Mouse (Mus musculus) liver, embryonic 16.5 days (tissue): ENCODE results near the gene Nagk. TPM values are rescaled to one million over a fixed set of nuclear protein-coding genes. Genes with fewer than 3 reads are reported as not detected.

ENCODE experiments used
- ATAC-seq: fragments of 200-750 bp; cut with Nextera tagmentation; 2 replicates; pipeline ENCODE4 v1.8.0; 2017; ENCODE audit warnings: low read depth, mild to moderate bottlenecking, moderate number of reproducible peaks, moderate library complexity
- H3K27ac ChIP-seq: fragments of 300-500 bp; sonication (generic); 2 replicates; pipeline ENCODE4 v1.5.1; 2014; ENCODE audit warnings: mild to moderate bottlenecking, low read length
- H3K27me3 ChIP-seq: fragments of 300-500 bp; sonication (generic); 2 replicates; pipeline ENCODE4 v1.6.1; 2014; ENCODE audit warnings: low read depth, low read length, mixed read lengths; ENCODE audit not compliant: control insufficient read depth, insufficient read depth
- H3K36me3 ChIP-seq: fragments of 300-500 bp; sonication (generic); 2 replicates; pipeline ENCODE4 v1.6.1; 2014; ENCODE audit warnings: mild to moderate bottlenecking; ENCODE audit not compliant: control insufficient read depth, insufficient read depth
- H3K4me1 ChIP-seq: fragments of 300-500 bp; sonication (generic); 2 replicates; pipeline ENCODE4 v1.6.1; 2014; ENCODE audit warnings: low read depth, low read length, mixed read lengths; ENCODE audit not compliant: control insufficient read depth
- H3K4me2 ChIP-seq: fragments of 300-500 bp; sonication (generic); 2 replicates; pipeline ENCODE4 v1.6.1; 2014; ENCODE audit warnings: low read depth, low read length, mixed read lengths
- H3K4me3 ChIP-seq: fragments of 300-500 bp; sonication (generic); 2 replicates; pipeline ENCODE4 v1.5.1; 2014; ENCODE audit warnings: low read depth, mild to moderate bottlenecking, low read length
- H3K9ac ChIP-seq: fragments of 300-500 bp; sonication (generic); 2 replicates; pipeline ENCODE4 v1.6.1; 2014; ENCODE audit warnings: low read depth, low read length
- H3K9me3 ChIP-seq: fragments of 300-500 bp; sonication (generic); replicated peaks from 2 replicates; pipeline ENCODE4 v1.6.1; 2016; ENCODE audit warnings: low read length; ENCODE audit not compliant: control insufficient read depth
- WGBS: fragments of 180-500 bp; shearing (Covaris S2); extraction: QIAGEN DNeasy Blood & Tissue Kit; methylation state at CpG from one replicate; pipeline ENCODE4 v1.1.7; 2014; ENCODE audit not compliant: insufficient replicate concordance; 5-methylcytosine and 5-hydroxymethylcytosine counted together
- polyA plus RNA-seq: library from polyadenylated mRNA; unstranded; fragments of >200 nt; fragmentation: Nextera tagmentation; extraction: Ambion mirVana; gene quantifications from 2 replicates; pipeline ENCODE4 v1.2.1, GENCODE M21; 2015

Nagk gene
- polyA plus RNA-seq, 1 experiment from 2014 or later, result 20.1 TPM

DNA sequence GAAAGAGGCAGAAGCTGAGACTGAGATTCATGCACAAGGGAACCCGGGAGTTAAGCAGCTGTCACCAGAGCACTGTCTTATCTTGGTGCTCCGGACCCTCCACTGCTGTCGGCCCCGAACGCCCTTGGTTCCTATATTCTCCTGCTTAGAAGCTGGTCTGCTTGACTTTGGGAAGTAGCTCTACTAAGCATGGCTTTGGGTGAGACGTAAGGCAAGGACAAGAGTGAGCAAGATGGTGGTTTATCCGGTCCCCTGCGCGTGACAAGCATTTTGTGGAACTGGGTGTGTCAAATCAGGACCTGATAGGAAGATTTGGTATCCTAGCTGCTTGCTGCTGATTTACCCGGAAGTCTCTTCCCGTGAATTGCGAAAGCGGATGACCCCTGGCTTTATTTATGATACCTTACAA lies 714 bp downstream of the Nagk start:
- no peaks in the 10 kb centered on the region for H3K27me3 ChIP-seq
- WGBS, result 2% methylated on average over 13 of the region's 13 CpGs
- H3K36me3 ChIP-seq, result no peaks in the 10 kb centered on the region
- peak overlapping the region; percentile 92 for H3K4me2 ChIP-seq
- ATAC-seq, result peak; percentile 3; the same call in 1 of the 2 replicates
- H3K4me1 ChIP-seq, result peaks cover 10% of the 10 kb centered on the region
- H3K9me3 ChIP-seq, result no peaks in the 10 kb centered on the region
- H3K27ac ChIP-seq, result peak overlapping the region; percentile 96
- H3K4me3 ChIP-seq, result peak overlapping the region; percentile 74
- peak overlapping the region; percentile 71 for H3K9ac ChIP-seq

DNA sequence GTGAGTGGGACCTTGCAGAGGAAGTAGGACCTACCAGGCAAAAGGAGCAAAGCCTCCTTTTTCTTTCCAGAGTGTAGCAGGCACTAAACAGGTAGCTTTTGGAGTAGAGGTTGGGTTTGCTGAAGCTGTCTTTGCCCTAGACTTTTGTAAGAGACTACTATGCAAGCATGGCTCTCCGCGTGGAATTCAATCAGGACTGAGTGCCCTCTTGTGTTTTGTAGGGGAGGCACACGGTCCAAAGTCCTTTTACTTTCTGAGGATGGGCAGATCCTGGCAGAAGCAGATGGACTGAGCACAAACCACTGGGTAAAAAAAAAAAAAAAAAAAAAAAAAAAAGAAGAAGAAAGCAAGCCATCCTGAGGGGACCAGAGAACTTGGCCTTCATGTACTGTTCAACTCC lies 1.9 kb downstream of the Nagk start:
- H3K4me1 ChIP-seq, result peaks cover 10% of the 10 kb centered on the region
- WGBS, result 51% methylated on average over 3 of the region's 3 CpGs
- H3K9ac ChIP-seq, result no peak overlapping the region
- 0 out of 2 replicates have a peak, but pooled peaks cover 1% of the 10 kb centered on the region for H3K36me3 ChIP-seq
- no peak overlapping the region for H3K4me3 ChIP-seq
- no peaks in the 10 kb centered on the region for H3K9me3 ChIP-seq
- H3K27me3 ChIP-seq, result no peaks in the 10 kb centered on the region
- no peak overlapping the region for H3K4me2 ChIP-seq
- no peak for ATAC-seq
- H3K27ac ChIP-seq, result no peak overlapping the region

DNA sequence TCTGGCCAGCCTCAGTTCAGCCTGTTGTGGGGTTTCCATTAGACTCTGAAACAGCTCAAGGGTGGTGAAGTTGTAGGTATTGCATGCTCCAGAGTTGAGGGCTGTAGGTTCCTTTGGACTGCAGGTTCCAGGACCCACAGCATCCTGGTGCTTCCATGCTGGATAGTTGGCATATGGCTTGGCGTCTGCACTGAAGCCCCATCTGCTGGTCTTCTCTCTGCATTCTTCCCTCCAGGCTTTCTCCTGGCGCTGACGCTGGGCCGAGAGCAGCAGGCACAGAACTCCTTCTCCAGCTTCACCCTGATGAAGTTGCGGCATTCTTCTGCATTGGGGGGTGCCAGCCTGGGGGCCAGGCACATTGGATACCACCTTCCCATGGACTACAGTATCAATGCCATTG lies 7.3 kb downstream of the Nagk start:
- 86% methylated on average over 5 of the region's 5 CpGs for WGBS
- H3K9ac ChIP-seq, result no peak overlapping the region
- H3K27me3 ChIP-seq, result no peaks in the 10 kb centered on the region
- ATAC-seq, result no peak
- H3K27ac ChIP-seq, result no peak overlapping the region
- H3K4me1 ChIP-seq, result no peaks in the 10 kb centered on the region
- H3K4me3 ChIP-seq, result no peak overlapping the region
- H3K36me3 ChIP-seq, result peaks cover 2% of the 10 kb centered on the region; the same call in 1 of the 2 replicates
- no peak overlapping the region for H3K4me2 ChIP-seq
- no peaks in the 10 kb centered on the region for H3K9me3 ChIP-seq

DNA sequence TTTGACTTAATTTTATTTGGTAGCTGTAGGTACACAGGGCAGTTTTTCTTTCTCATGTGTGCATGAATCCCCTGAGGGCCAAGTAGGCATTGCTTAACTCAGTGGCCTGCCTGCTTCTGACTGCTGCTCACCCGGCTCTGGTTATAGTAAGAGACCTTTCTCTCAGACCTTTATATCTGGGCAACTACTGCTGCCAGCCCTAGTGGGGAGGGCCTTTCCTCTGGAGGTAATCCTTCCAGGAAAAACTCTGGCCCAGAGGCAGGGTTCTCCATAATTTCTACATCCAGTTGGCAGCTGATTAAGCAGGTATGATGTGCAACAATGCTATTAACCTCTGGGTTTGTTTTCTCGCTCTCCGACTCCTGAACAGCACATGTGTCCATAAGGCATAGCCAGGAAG lies 8.1 kb downstream of the Nagk start:
- 84% methylated on average over 3 of the region's 3 CpGs for WGBS
- Histone ChIP-seq H3K9me3 (no peaks in the 10 kb centered on the region), H3K4me1 (no peaks in the 10 kb centered on the region), H3K4me3 (no peak overlapping the region), H3K4me2 (no peak overlapping the region), H3K9ac (no peak overlapping the region), H3K27ac (no peak overlapping the region), H3K27me3 (no peaks in the 10 kb centered on the region), H3K36me3 (peaks cover 2% of the 10 kb centered on the region; the same call in 1 of the 2 replicates)
- no peak for ATAC-seq

DNA sequence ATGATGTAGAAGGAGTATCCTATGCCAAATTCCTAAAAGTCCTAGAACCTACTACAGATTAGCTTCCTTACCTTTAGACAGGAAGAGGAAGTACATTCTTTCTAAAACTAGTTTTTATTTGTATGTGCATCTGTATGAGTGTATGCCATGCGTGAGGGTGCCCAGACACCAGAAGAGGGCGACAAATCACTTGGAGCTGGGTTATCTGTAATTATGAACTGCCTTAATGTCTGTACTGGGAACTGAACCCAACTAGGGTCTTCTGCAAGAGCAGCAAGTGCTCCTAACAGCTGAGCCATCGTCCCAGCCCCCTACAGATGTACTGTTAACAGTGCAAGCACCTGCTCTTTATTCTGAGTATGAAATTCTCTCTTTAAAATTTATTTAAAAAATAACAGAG lies 21.0 kb downstream of the Nagk start:
- H3K9me3 ChIP-seq, result no peaks in the 10 kb centered on the region
- H3K27me3 ChIP-seq, result no peaks in the 10 kb centered on the region
- H3K4me2 ChIP-seq, result no peak overlapping the region
- no peak overlapping the region for H3K27ac ChIP-seq
- H3K9ac ChIP-seq, result no peak overlapping the region
- ATAC-seq, result no peak
- H3K4me1 ChIP-seq, result no peaks in the 10 kb centered on the region
- H3K4me3 ChIP-seq, result no peak overlapping the region
- no peaks in the 10 kb centered on the region for H3K36me3 ChIP-seq
- WGBS, result 70% methylated on average over 3 of the region's 3 CpGs

DNA sequence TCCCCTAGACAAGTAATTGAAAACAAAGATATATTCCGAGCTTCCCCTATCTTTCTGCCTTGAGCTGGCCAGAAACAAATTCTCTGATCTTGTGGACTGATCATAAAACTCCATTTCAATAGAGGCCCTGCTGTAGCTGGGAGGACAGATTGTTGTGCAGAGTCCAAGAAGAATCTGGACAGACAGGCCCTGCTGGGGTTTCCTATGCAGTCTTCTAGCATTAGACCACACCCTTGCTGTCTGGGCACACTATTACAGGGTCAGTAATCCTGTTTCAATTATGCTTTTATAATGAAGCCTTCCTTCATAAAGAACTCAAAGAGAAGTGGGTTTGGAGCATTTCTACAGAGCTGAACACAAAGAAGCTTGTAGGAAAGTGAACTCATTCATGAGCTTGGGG lies 24.2 kb downstream of the Nagk start:
- no peaks in the 10 kb centered on the region for H3K36me3 ChIP-seq
- no peak overlapping the region for H3K9ac ChIP-seq
- ATAC-seq, result no peak
- H3K4me3 ChIP-seq, result no peak overlapping the region
- no peaks in the 10 kb centered on the region for H3K27me3 ChIP-seq
- no peaks in the 10 kb centered on the region for H3K9me3 ChIP-seq
- H3K4me2 ChIP-seq, result no peak overlapping the region
- WGBS, result 63% methylated on average over 1 of the region's 1 CpGs
- H3K4me1 ChIP-seq, result no peaks in the 10 kb centered on the region
- H3K27ac ChIP-seq, result no peak overlapping the region

DNA sequence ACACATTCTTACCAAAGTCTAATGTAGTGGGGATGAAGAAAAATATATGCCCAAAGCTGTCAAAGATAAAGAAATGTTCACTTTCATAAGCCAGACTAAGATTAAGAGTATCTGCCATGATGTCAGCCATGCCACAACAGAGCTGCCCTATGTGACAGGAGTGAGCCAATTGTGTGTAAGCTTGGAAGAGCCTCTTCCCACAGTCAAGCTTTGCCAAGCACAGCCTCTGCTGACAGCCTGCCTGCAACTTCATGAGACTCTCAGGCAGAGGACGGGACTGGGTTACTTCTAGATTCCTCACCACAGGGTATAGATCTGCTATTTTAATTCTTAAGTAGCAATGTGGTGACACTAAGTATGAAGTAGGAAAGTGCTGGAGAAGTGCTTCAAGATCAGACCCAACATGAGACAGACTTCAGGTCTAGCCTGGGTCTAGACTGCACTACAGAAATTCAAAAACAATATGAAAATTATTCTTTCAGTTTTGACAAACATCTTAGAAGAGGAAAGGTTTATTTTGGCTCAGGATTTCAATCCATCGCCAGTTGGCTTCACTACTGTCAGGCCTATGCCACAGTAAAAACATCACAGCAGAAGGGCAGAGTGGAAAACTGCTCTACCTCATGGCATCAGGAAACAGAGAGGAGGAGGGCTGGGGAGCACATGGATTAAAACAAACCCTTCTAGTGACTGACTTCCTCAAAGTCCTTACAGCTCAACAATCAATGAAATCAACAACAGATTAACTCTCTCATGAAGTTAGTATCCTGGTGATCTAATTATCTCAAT lies 26.1 kb downstream of the Nagk start:
- WGBS, result 59% methylated on average over 2 of the region's 2 CpGs
- no peak overlapping the region for H3K4me3 ChIP-seq
- no peaks in the 10 kb centered on the region for H3K27me3 ChIP-seq
- H3K9me3 ChIP-seq, result no peaks in the 10 kb centered on the region
- ATAC-seq, result no peak
- H3K27ac ChIP-seq, result no peak overlapping the region
- H3K4me2 ChIP-seq, result no peak overlapping the region
- no peaks in the 10 kb centered on the region for H3K36me3 ChIP-seq
- no peaks in the 10 kb centered on the region for H3K4me1 ChIP-seq
- H3K9ac ChIP-seq, result no peak overlapping the region

DNA sequence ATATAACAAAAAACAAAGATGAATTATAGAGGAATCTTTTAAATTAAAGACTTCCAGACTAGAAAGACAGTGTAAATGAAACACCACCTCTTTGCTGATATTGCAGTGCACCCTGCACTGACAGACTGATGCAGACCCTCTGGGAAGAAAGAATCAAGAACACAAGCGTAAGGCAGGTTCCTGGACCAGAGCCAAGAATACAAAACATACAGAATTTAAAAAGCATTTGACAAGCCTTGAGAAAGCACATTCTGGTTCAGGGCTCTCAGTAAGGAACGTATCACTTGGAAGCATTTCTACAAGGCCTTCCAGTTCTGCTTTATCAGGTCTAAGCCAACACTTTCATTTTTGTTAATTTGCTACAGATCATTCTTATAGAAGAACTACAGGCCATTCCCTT lies 27.1 kb downstream of the Nagk start:
- Histone ChIP-seq H3K9me3 (no peaks in the 10 kb centered on the region), H3K27me3 (no peaks in the 10 kb centered on the region), H3K36me3 (no peaks in the 10 kb centered on the region), H3K4me3 (no peak overlapping the region), H3K4me1 (no peaks in the 10 kb centered on the region), H3K9ac (no peak overlapping the region), H3K27ac (no peak overlapping the region), H3K4me2 (no peak overlapping the region)
- no peak for ATAC-seq
- 79% methylated on average over 2 of the region's 2 CpGs for WGBS

DNA sequence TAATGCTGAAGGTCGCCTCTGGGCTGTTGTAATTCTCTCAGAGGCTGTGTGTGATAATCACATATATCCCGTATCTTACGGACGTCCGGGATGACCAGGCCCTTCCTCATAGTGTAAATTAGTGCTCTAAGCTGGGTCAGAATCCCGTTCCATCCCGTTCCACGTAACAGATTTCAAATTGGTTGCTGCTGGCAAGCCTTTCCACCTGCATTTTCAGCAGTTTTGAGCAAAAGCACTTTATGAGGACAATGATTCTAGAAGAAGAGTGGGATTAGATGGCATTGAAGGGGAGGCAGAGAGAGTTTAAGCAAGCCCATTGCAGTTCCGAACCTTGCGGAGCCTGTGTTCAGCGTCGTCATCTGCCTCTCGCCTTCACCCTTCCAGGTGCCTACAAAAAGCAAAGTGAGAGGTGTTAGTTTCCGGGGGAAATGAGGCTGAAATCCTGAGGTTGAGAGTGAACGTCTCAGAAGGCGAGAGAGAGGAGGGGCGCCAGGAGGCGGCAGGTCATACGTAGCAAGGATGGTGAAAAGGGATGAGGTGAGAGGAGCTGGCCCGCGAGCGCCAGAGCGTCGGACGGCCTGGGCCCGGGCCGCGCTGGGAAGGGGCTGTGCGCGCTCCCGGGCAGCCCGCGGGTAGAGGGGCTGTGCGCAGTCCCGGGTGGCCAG lies 36.3 kb downstream of the Nagk start:
- ATAC-seq, result peak; percentile 24; the same call in 1 of the 2 replicates
- 3% methylated on average over 34 of the region's 35 CpGs for WGBS
- H3K9ac ChIP-seq, result peak overlapping the region; percentile 70
- H3K27me3 ChIP-seq, result no peaks in the 10 kb centered on the region
- no peaks in the 10 kb centered on the region for H3K36me3 ChIP-seq
- peak overlapping the region; percentile 69 for H3K4me3 ChIP-seq
- peak overlapping the region; percentile 81 for H3K4me2 ChIP-seq
- no peaks in the 10 kb centered on the region for H3K9me3 ChIP-seq
- H3K4me1 ChIP-seq, result peaks cover 11% of the 10 kb centered on the region
- 0 out of 2 replicates have a peak overlapping the region, but pooled peaks have one; percentile 17 for H3K27ac ChIP-seq
